In genomic region chr13:93340555-93341278, GRCm38 (mm10) we compare ENCODE assay signal across 11 mouse cellular contexts. TPM values are rescaled to one million over a fixed set of nuclear protein-coding genes. Genes with fewer than 3 reads are reported as not detected.
DNase-seq lines count a peak whose midpoint lies in the region; ATAC-seq and TF ChIP-seq lines count a peak whose summit lies in the region.
"Had no signal": no experiment of that assay in that cellular context is flagged by ENCODE, and none has a peak within 500 bp of the region (broad histone marks: within the 10 kb centered on the region; RNA-seq: fewer than 3 reads in every experiment).

No protein-coding gene starts in this region.

- WGBS in intestine, postnatal 0 days: 76% methylated on average over 3 of the region's 3 CpGs
- WGBS in intestine, embryonic 16.5 days: 81% methylated on average over 3 of the region's 3 CpGs
- WGBS in liver, embryonic 13.5 days (ENCODE audit: insufficient replicate concordance): 63% methylated on average over 3 of the region's 3 CpGs
- 91% methylated on average over 3 of the region's 3 CpGs for WGBS in hindbrain, embryonic 14.5 days

- no peak overlapping the region for H3K4me3 ChIP-seq in intestine, postnatal 0 days (ENCODE audit: low read depth, low read length)
- H3K4me3 ChIP-seq in intestine, embryonic 16.5 days (ENCODE audit: low read length): no peak overlapping the region
- 0 out of 2 replicates have a peak overlapping the region, but pooled peaks have one; percentile 2 for H3K4me3 ChIP-seq in liver, embryonic 13.5 days (replicated peaks)
- no peak overlapping the region for H3K4me3 ChIP-seq in hindbrain, embryonic 14.5 days (replicated peaks; ENCODE audit: low read length)

- H3K27ac ChIP-seq in intestine, postnatal 0 days (ENCODE audit: low read depth, low read length): no peak overlapping the region
- H3K27ac ChIP-seq in intestine, embryonic 16.5 days (ENCODE audit: low read length): no peak overlapping the region
- peak overlapping the region; percentile 37; the same call in 1 of the 2 replicates for H3K27ac ChIP-seq in liver, embryonic 13.5 days
- H3K27ac ChIP-seq in hindbrain, embryonic 14.5 days: no peak overlapping the region

- H3K9me3 ChIP-seq in intestine, postnatal 0 days (ENCODE audit: control insufficient read depth): no peaks in the 10 kb centered on the region
- no peaks in the 10 kb centered on the region for H3K9me3 ChIP-seq in intestine, embryonic 16.5 days (ENCODE audit: control insufficient read depth, low read length)
- no peaks in the 10 kb centered on the region for H3K9me3 ChIP-seq in liver, embryonic 13.5 days (replicated peaks)
- no peaks in the 10 kb centered on the region for H3K9me3 ChIP-seq in hindbrain, embryonic 14.5 days (ENCODE audit: control insufficient read depth, low read length)

- peak; percentile 50 for TF ChIP-seq CTCF in intestine, postnatal 0 days (IDR thresholded peaks at IDR 0.05; ENCODE audit: low read depth)

- ATAC-seq in intestine, postnatal 0 days: no peak
- no peak for ATAC-seq in intestine, embryonic 16.5 days
- ATAC-seq in liver, embryonic 13.5 days (ENCODE audit: low read depth): peak; percentile 48
- ATAC-seq in hindbrain, embryonic 14.5 days (ENCODE audit: low FRiP score): no peak

- H3K4me1 ChIP-seq in intestine, postnatal 0 days (replicated peaks; ENCODE audit: control insufficient read depth, insufficient read depth, low read length): 0 out of 2 replicates have a peak, but pooled peaks cover 3% of the 10 kb centered on the region
- no peaks in the 10 kb centered on the region for H3K4me1 ChIP-seq in intestine, embryonic 16.5 days (ENCODE audit: control insufficient read depth, insufficient read depth, low read length)
- peaks cover 42% of the 10 kb centered on the region for H3K4me1 ChIP-seq in liver, embryonic 13.5 days (replicated peaks)
- H3K4me1 ChIP-seq in hindbrain, embryonic 14.5 days (replicated peaks; ENCODE audit: control insufficient read depth, insufficient read depth, low read length): no peaks in the 10 kb centered on the region

- no peak overlapping the region for H3K4me2 ChIP-seq in intestine, postnatal 0 days (replicated peaks; ENCODE audit: low read depth)
- H3K4me2 ChIP-seq in intestine, embryonic 16.5 days (ENCODE audit: low read depth, low read length): no peak overlapping the region
- peak overlapping the region; percentile 50 for H3K4me2 ChIP-seq in liver, embryonic 13.5 days
- no peak overlapping the region for H3K4me2 ChIP-seq in hindbrain, embryonic 14.5 days (replicated peaks)

- no peaks in the 10 kb centered on the region for H3K27me3 ChIP-seq in intestine, postnatal 0 days (replicated peaks; ENCODE audit: control insufficient read depth, insufficient read depth, low read length)
- H3K27me3 ChIP-seq in intestine, embryonic 16.5 days (replicated peaks; ENCODE audit: control insufficient read depth, insufficient read depth, low read length): no peaks in the 10 kb centered on the region
- no peaks in the 10 kb centered on the region for H3K27me3 ChIP-seq in liver, embryonic 13.5 days
- H3K27me3 ChIP-seq in hindbrain, embryonic 14.5 days (ENCODE audit: control insufficient read depth, insufficient read depth, low read length): no peaks in the 10 kb centered on the region

- no peak overlapping the region for H3K9ac ChIP-seq in intestine, postnatal 0 days (ENCODE audit: low read depth, low read length)
- H3K9ac ChIP-seq in intestine, embryonic 16.5 days (ENCODE audit: low read depth, low read length): no peak overlapping the region
- H3K9ac ChIP-seq in liver, embryonic 13.5 days: peak overlapping the region; percentile 13; the same call in 1 of the 2 replicates
- no peak overlapping the region for H3K9ac ChIP-seq in hindbrain, embryonic 14.5 days

- peak; percentile 82 for DNase-seq in 416B (ENCODE audit: low read depth)
- DNase-seq in NIH3T3 (ENCODE audit: low read depth): peak; percentile 41
- no peak for DNase-seq in liver, embryonic 13.5 days
- DNase-seq in hindbrain, embryonic 14.5 days (ENCODE audit: low spot score): no peak
- no peak for DNase-seq in gastrocnemius, adult 18-20 months (ENCODE audit: low spot score)
- DNase-seq in left cerebral cortex, adult 8-10 months (ENCODE audit: low spot score in 2 of 2): no peak
- DNase-seq: gastrocnemius, postnatal 25 days; heart, postnatal 14 days; thymus, adult 18-20 months had no signal

- H3K36me3 ChIP-seq in intestine, postnatal 0 days (ENCODE audit: control insufficient read depth, insufficient read depth): no peaks in the 10 kb centered on the region
- H3K36me3 ChIP-seq in intestine, embryonic 16.5 days (ENCODE audit: control insufficient read depth, insufficient read depth, low read length): no peaks in the 10 kb centered on the region
- H3K36me3 ChIP-seq in liver, embryonic 13.5 days: no peaks in the 10 kb centered on the region
- H3K36me3 ChIP-seq in hindbrain, embryonic 14.5 days (replicated peaks; ENCODE audit: control insufficient read depth, insufficient read depth): peaks cover 14% of the 10 kb centered on the region

RNA-seq across cellular contexts. Expression of gene Homer1, which starts 41.3 kb away (rescaled TPM):
- 3.3 and 3.5 TPM in 2 replicates for polyA plus RNA-seq in intestine, postnatal 0 days (2015; fragmentation: Nextera tagmentation; extraction: Ambion mirVana)
- 2.7 and 3.0 TPM in 2 replicates for polyA plus RNA-seq in intestine, embryonic 16.5 days (2015; fragmentation: Nextera tagmentation; extraction: Ambion mirVana)
- polyA plus RNA-seq in liver, embryonic 13.5 days (2015; fragmentation: Nextera tagmentation; extraction: Ambion mirVana): 2.3 and 3.2 TPM in 2 replicates
- polyA plus RNA-seq in hindbrain, embryonic 14.5 days (2014; fragmentation: Nextera tagmentation; extraction: Ambion mirVana): 18.5 and 19.9 TPM in 2 replicates
- total RNA-seq in gastrocnemius, adult 18-20 months (2021): 100 to 1,000 TPM in 1 of 2 experiments, 10 to 100 TPM in 1; 99.8 to 110 TPM
- total RNA-seq in left cerebral cortex, adult 8-10 months (2022): 100 to 1,000 TPM; 189 to 264 (median 200) TPM

Comparison
In these comparisons a context has a peak if more than half of its experiments do, and no peak if none do; other contexts are left out.
1. DNase-seq: peak in 416B (single experiment) and NIH3T3 (single experiment); none in liver, embryonic 13.5 days (single experiment), hindbrain, embryonic 14.5 days (single experiment), gastrocnemius, adult 18-20 months (single experiment) and left cerebral cortex, adult 8-10 months (0 of 2).